Mouse (Mus musculus) liver, embryonic 16.5 days (tissue): ENCODE measurements around the gene Lrrc7. TPM values are rescaled to one million over a fixed set of nuclear protein-coding genes. Genes with fewer than 3 reads are reported as not detected.

Experiments
- ATAC-seq: fragments of 200-750 bp; cut with Nextera tagmentation; 2 replicates; pipeline ENCODE4 v1.8.0; 2017; ENCODE audit warnings: low read depth, mild to moderate bottlenecking, moderate number of reproducible peaks, moderate library complexity
- H3K27ac ChIP-seq: fragments of 300-500 bp; sonication (generic); 2 replicates; pipeline ENCODE4 v1.5.1; 2014; ENCODE audit warnings: mild to moderate bottlenecking, low read length
- H3K27me3 ChIP-seq: fragments of 300-500 bp; sonication (generic); 2 replicates; pipeline ENCODE4 v1.6.1; 2014; ENCODE audit warnings: low read depth, low read length, mixed read lengths; ENCODE audit not compliant: control insufficient read depth, insufficient read depth
- H3K36me3 ChIP-seq: fragments of 300-500 bp; sonication (generic); 2 replicates; pipeline ENCODE4 v1.6.1; 2014; ENCODE audit warnings: mild to moderate bottlenecking; ENCODE audit not compliant: control insufficient read depth, insufficient read depth
- H3K4me1 ChIP-seq: fragments of 300-500 bp; sonication (generic); 2 replicates; pipeline ENCODE4 v1.6.1; 2014; ENCODE audit warnings: low read depth, low read length, mixed read lengths; ENCODE audit not compliant: control insufficient read depth
- H3K4me2 ChIP-seq: fragments of 300-500 bp; sonication (generic); 2 replicates; pipeline ENCODE4 v1.6.1; 2014; ENCODE audit warnings: low read depth, low read length, mixed read lengths
- H3K4me3 ChIP-seq: fragments of 300-500 bp; sonication (generic); 2 replicates; pipeline ENCODE4 v1.5.1; 2014; ENCODE audit warnings: low read depth, mild to moderate bottlenecking, low read length
- H3K9ac ChIP-seq: fragments of 300-500 bp; sonication (generic); 2 replicates; pipeline ENCODE4 v1.6.1; 2014; ENCODE audit warnings: low read depth, low read length
- H3K9me3 ChIP-seq: fragments of 300-500 bp; sonication (generic); replicated peaks from 2 replicates; pipeline ENCODE4 v1.6.1; 2016; ENCODE audit warnings: low read length; ENCODE audit not compliant: control insufficient read depth
- WGBS: fragments of 180-500 bp; shearing (Covaris S2); extraction: QIAGEN DNeasy Blood & Tissue Kit; methylation state at CpG from one replicate; pipeline ENCODE4 v1.1.7; 2014; ENCODE audit not compliant: insufficient replicate concordance; 5-methylcytosine and 5-hydroxymethylcytosine counted together
- polyA plus RNA-seq: library from polyadenylated mRNA; unstranded; fragments of >200 nt; fragmentation: Nextera tagmentation; extraction: Ambion mirVana; gene quantifications from 2 replicates; pipeline ENCODE4 v1.2.1, GENCODE M21; 2015

Gene Lrrc7
- polyA plus RNA-seq, 1 experiment from 2014 or later = 0.01 TPM

- Histone ChIP-seq H3K4me3 (no peak overlapping the region), H3K9me3 (no peaks in the 10 kb centered on the region), H3K4me2 (no peak overlapping the region), H3K4me1 (no peaks in the 10 kb centered on the region), H3K9ac (no peak overlapping the region), H3K36me3 (no peaks in the 10 kb centered on the region), H3K27me3 (no peaks in the 10 kb centered on the region), H3K27ac (no peak overlapping the region)
- WGBS = 67% methylated on average over 4 of the region's 4 CpGs
- no peak for ATAC-seq
Observed at GRCm38 (mm10) chr3:158168454-158168853, 393.6 kb downstream of the Lrrc7 start.

- Histone ChIP-seq H3K4me3 (no peak overlapping the region), H3K4me2 (no peak overlapping the region), H3K9ac (no peak overlapping the region), H3K9me3 (no peaks in the 10 kb centered on the region), H3K4me1 (no peaks in the 10 kb centered on the region), H3K27me3 (no peaks in the 10 kb centered on the region), H3K36me3 (no peaks in the 10 kb centered on the region), H3K27ac (no peak overlapping the region)
- ATAC-seq = no peak
Observed at GRCm38 (mm10) chr3:158165004-158165403, 397.0 kb downstream of the Lrrc7 start.

GRCm38 (mm10) chr3:158164452-158164851 is 397.6 kb downstream of the Lrrc7 start:
- no peak for ATAC-seq
- no peak overlapping the region for H3K4me2 ChIP-seq
- H3K4me3 ChIP-seq = no peak overlapping the region
- no peaks in the 10 kb centered on the region for H3K36me3 ChIP-seq
- no peaks in the 10 kb centered on the region for H3K4me1 ChIP-seq
- no peaks in the 10 kb centered on the region for H3K9me3 ChIP-seq
- no peaks in the 10 kb centered on the region for H3K27me3 ChIP-seq
- H3K9ac ChIP-seq = no peak overlapping the region
- H3K27ac ChIP-seq = no peak overlapping the region
- WGBS = 63% methylated on average over 5 of the region's 5 CpGs

GRCm38 (mm10) chr3:158163127-158163526 is 398.9 kb downstream of the Lrrc7 start:
- Histone ChIP-seq H3K4me3 (no peak overlapping the region), H3K4me2 (no peak overlapping the region), H3K36me3 (no peaks in the 10 kb centered on the region), H3K27ac (no peak overlapping the region), H3K9me3 (no peaks in the 10 kb centered on the region), H3K27me3 (no peaks in the 10 kb centered on the region), H3K9ac (no peak overlapping the region), H3K4me1 (no peaks in the 10 kb centered on the region)
- ATAC-seq = no peak
- 49% methylated on average over 4 of the region's 4 CpGs for WGBS

- Histone ChIP-seq H3K9me3 (no peaks in the 10 kb centered on the region), H3K4me2 (no peak overlapping the region), H3K36me3 (no peaks in the 10 kb centered on the region), H3K4me3 (no peak overlapping the region), H3K4me1 (no peaks in the 10 kb centered on the region), H3K9ac (no peak overlapping the region), H3K27me3 (no peaks in the 10 kb centered on the region), H3K27ac (no peak overlapping the region)
- ATAC-seq = no peak
- 62% methylated on average over 1 of the region's 1 CpGs for whole genome bisulfite sequencing
Observed at GRCm38 (mm10) chr3:158161924-158162490, 400.0 kb downstream of the Lrrc7 start.

GRCm38 (mm10) chr3:158155515-158156286 is 406.3 kb downstream of the Lrrc7 start:
- H3K4me3 ChIP-seq = no peak overlapping the region
- ATAC-seq = no peak
- no peaks in the 10 kb centered on the region for H3K9me3 ChIP-seq
- no peak overlapping the region for H3K9ac ChIP-seq
- no peaks in the 10 kb centered on the region for H3K36me3 ChIP-seq
- H3K27me3 ChIP-seq = no peaks in the 10 kb centered on the region
- 39% methylated on average over 3 of the region's 3 CpGs for WGBS
- H3K4me2 ChIP-seq = no peak overlapping the region
- no peak overlapping the region for H3K27ac ChIP-seq
- H3K4me1 ChIP-seq = no peaks in the 10 kb centered on the region

GRCm38 (mm10) chr3:158154134-158154533 is 407.9 kb downstream of the Lrrc7 start:
- Histone ChIP-seq H3K27me3 (no peaks in the 10 kb centered on the region), H3K4me3 (no peak overlapping the region), H3K4me1 (no peaks in the 10 kb centered on the region), H3K27ac (no peak overlapping the region), H3K9ac (no peak overlapping the region), H3K36me3 (no peaks in the 10 kb centered on the region), H3K4me2 (no peak overlapping the region), H3K9me3 (no peaks in the 10 kb centered on the region)
- WGBS = 74% methylated on average over 3 of the region's 3 CpGs
- no peak for ATAC-seq

GRCm38 (mm10) chr3:158148998-158149397 is 413.0 kb downstream of the Lrrc7 start:
- Histone ChIP-seq H3K36me3 (no peaks in the 10 kb centered on the region), H3K9ac (no peak overlapping the region), H3K4me1 (no peaks in the 10 kb centered on the region), H3K27me3 (no peaks in the 10 kb centered on the region), H3K9me3 (no peaks in the 10 kb centered on the region), H3K4me3 (no peak overlapping the region), H3K27ac (no peak overlapping the region), H3K4me2 (no peak overlapping the region)
- WGBS = 57% methylated on average over 1 of the region's 1 CpGs
- no peak for ATAC-seq

- 21% methylated on average over 1 of the region's 1 CpGs for WGBS
Observed at GRCm38 (mm10) chr3:158140629-158141028, 421.4 kb downstream of the Lrrc7 start.

More at GRCm38 (mm10) chr3:158140629-158141028, 421.4 kb downstream of the Lrrc7 start:
- H3K27ac ChIP-seq = no peak overlapping the region
- H3K27me3 ChIP-seq = no peaks in the 10 kb centered on the region
- no peak overlapping the region for H3K9ac ChIP-seq
- H3K4me1 ChIP-seq = no peaks in the 10 kb centered on the region
- H3K36me3 ChIP-seq = no peaks in the 10 kb centered on the region
- H3K4me3 ChIP-seq = no peak overlapping the region
- ATAC-seq = no peak
- no peak overlapping the region for H3K4me2 ChIP-seq
- H3K9me3 ChIP-seq = no peaks in the 10 kb centered on the region
